10 mouse cellular contexts compared by ENCODE assay signal in genomic region chr14:22998906-22999305, GRCm38 (mm10).
"Had no signal": no experiment of that assay in that cellular context is flagged by ENCODE, and none has a peak within 500 bp of the region (broad histone marks: within the 10 kb centered on the region; RNA-seq: fewer than 3 reads in every experiment).

No protein-coding gene starts in this region.

- DNase-seq: lung, adult 18-20 months; lung, embryonic 14.5 days; lung, postnatal 10 days; lung, postnatal 4 days; midbrain, embryonic 14.5 days; right cerebral cortex, postnatal 25 days; right cerebral cortex, postnatal 4 days; thymus, adult 2 months; thymus, postnatal 25 days; thymus, postnatal 4 days had no signal
